Mouse (Mus musculus): ENCODE measurements around the gene Adgrb2.

GRCm38 (mm10) chr4:130031146-130031545 lies 46.5 kb downstream of the Adgrb2 start:
- TF ChIP-seq POLR2A (IDR thresholded peaks at IDR 0.05; ENCODE audit: low read depth, low read length): no peak
- no peak for TF ChIP-seq CTCF (IDR thresholded peaks at IDR 0.05; ENCODE audit: extremely low read depth, insufficient read length, insufficient replicate concordance, low read depth, low read length)

Measured in small intestine, adult 2 months (tissue).